Mouse (Mus musculus): ENCODE data around the gene Acvr1b.

The Acvr1b gene

DNA sequence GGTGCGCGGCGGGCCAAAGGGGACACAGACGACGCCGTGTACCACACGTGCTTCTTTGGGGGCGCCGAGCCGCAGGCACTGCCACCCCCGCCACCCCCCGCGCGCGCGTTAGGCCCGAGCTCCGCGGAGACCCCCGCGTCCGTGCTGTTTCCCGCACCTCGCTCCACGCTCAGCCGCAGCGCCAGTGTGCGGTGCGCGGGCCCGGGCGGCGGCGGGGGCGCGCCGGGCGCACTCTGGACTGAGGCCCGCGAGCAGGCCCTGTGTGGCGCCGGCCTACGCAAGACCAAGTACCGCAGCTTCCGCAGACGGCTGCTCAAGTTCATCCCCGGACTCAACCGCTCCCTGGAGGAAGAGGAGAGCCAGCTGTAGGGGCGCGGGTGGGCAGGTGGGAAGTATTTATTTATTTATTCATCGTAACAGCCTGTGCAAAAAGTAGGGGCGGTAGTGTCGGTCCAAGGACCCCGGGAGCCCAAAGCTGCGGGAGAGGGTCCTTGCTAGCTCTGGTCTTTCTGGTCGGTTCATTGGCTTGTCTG, 57.8 kb downstream of the Acvr1b start:
- no peak for DNase-seq

DNA sequence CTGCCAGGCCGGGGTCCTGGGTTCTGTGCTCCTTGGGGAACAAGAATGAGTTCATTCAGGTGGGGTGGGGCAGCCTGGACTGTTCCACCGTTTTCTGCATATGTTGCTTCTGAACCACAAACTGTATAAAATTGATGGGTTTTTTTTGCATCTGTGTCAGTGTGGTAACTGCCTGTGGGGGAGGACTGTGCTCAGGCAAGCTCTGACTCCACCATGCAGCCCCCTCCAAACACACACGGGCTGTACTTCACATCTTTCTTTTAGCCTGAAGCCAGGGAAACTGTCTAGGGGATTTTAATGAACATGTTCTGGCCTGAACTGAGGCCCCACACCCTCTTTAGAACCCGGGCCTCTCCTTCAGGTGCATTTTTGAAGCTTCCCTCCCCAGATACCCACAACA, 58.7 kb downstream of the Acvr1b start:
- no peak for DNase-seq

DNA sequence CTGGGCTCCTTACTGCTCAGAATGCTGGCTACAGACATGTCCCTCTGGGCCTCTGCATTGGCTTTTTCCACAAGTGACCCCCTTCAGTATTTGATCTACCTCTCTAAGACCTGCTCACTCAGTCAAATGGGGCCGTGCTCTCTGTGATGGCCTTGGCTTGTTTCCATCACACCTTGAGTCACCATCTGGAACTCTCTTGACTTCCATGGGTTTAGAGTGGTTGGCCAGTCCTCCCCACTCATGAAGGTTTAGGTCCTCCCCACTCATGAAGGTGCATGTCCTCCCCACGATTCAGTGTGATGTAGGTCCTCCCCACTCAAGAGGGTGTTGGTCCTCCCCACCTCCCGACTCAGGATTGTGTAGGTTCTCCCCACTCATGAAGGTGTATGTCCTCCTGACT, 59.3 kb downstream of the Acvr1b start:
- DNase-seq = no peak

DNA sequence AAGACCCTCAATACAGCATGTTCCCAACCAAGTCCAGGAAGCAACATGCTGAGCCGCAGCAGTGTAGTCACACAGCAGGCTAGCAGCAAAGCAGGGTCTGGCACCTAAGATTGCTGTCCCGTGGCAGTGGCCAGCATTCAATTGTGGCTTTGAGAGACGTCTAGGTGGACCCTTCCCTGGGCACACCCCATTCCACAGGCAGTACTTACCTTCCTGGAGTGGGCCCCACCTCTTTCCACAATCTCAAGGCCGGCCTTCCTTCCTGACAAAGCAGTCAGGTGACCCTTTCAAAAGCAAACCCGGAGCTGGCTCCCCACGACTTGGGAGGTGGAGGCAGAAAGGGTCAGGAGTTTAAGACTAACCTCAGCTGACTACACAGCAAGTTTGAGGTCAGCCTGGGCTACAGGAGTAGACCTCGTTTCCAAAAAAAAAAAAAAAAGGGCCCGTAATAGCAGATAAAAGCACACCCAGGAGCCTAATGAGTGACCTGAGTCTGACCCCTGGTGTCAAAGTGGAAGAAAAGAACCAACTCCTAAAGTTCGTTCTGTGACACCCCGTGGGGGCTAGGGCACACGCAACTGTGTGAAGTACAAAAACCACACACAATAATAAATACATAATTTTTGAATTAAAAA, 59.9 kb downstream of the Acvr1b start:
- peak in 1 of 2 experiments; percentile 50 for DNase-seq

DNA sequence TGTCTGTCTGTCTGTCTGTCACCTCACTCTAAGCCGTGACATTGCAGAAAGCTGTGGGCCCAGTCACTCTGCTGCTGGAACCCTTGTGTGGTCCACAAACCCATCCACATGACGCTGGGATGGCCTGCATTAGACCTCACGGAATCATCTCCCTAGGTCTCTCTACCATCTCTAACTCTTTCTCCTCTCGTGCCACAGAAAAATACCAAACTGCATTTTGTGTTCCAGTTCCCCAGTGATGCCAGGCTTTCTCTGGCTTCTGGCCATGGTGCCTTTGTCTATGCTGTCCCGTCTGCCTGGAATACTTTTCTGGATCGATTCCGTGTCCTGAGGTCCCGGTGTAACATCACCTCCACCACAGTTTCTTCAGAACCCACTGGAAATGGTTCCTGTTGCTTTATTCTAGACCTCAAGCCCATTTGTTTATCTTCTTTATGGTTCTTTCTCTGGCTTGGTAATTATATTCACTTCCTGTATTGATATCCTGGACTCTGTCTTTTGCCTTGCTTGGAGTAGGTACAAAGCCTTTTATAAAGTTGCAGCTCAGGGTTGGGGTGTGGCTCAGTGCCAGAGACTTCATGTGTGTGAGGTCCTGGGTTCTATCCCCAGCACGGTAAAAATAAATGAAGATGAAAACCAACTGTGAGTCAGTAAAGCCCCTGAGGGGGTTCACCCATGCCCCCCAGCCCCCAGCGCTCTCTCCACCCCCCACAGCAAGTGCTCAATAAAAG, 60.9 kb downstream of the Acvr1b start:
- peak in 1 of 2 experiments; percentile 28 for DNase-seq

DNA sequence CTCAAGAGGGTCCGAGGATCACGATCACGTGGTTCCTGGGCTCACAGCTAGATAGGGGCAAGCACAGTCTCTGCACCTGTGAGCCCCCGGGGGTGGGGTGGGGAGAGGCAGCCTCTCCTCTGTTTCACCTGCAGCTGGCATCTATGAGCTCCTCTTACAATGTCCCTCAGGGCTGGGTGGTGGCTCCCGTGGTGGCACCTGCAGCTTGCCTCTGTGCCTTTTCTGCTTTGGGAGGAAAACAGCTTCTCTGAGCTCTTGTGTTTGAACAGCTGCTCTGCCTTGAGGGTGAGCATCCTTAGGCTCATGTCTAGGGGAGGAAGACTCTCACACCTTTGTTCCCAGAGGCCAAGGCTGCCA, 61.5 kb downstream of the Acvr1b start:
- DNase-seq = peak in 1 of 2 experiments; percentile 49

DNA sequence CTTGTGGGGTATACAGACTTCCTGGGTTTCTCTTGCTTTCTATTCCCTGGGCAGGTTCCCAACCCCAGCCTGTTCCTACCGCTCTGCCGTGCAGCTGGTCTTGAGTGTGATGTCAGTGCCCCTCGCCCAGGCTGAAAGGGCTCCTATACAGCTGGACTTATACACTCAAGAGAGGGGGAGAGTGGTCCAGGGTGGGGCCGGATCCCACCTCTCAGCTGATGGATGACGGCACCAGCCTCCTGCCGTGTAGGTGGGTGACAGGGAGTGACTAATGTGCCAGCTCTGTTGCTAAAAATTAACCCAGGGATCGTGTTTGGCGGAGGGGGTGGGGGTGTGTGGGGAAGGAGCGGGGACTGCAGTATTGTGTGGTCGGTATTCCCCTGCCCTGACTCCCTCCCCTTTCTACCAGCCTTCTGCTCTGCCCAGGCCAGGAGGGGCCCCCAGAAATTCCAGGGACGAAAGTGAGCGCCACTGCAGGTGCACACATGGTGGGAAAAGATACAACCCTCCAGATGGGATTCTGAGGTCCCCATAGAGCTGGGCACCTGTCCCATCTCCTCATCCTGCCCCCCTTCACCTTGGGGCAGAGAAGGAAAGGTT, 62.0 kb downstream of the Acvr1b start:
- DNase-seq = peak; percentile 26 to 55

DNA sequence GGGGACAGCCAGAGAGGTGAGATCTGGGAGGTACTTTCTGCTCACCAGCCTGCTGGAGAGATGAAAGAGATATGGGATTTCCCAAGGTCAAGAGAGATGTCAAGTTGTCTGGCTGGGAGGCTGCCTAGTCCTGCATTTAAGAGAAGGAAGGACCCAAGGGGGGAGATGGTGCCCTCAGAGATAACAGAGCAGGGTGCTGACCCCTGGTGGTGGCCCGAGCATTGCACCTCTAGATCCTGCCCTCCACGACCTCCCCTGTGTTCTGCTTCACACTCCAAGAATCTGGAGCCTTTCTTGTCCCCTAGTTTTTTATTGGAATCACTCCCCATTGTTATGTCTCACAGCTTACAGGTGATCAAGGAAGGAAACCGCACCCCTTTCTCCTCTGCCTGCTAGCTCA, 63.0 kb downstream of the Acvr1b start:
- DNase-seq = peak; percentile 81 to 89

DNA sequence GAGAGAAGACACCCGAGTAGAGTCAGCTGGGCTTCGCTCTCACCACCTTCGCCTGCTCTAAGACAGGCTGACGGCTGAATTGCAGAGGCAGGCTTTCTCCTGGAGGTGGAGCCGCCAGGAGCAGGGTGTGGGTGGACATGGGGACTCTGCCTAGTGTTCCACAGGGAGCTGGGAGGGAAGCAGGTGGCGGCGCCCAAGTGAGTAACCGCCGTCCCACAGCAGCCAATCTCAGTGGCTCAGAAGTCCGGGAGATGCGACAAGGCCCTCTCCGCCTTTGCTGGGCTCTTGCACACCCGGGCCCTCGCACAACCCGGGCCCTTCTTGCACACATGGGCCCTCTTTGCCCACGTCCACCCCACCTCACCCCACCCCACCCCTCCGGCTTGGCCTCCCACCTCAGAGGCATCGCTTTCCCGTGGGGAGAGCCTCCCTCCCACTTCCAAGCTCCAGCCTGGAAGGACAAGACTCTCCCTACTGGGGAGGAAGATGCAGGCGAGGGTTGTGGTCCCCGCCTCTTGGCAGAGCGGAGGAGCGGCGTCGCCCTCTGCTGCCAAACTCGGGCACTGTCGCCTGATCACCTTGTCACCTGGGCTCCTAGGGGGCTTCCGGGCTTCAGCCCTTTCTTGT, 65.1 kb downstream of the Acvr1b start:
- peak; percentile 66 to 74 for DNase-seq

DNA sequence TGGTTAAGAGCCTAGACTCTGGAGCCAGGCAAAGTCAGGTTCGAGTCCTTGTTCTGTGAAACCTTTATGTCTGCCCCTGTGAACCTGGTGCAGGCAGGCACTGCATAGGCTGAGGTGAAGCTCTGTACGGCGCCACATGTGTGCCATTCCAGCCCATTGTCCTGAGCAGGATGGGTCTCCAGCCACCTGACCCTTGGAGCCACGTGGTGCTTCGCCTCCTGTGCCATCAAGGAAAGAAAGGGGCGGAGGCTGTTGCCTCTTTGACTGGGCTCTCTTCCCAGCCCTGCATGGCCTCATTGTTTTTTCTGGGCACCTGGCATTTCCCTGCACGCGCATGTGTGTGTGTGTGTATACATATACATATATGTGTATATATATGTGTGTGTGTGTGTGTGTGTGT, 66.0 kb downstream of the Acvr1b start:
- no peak for DNase-seq

DNA sequence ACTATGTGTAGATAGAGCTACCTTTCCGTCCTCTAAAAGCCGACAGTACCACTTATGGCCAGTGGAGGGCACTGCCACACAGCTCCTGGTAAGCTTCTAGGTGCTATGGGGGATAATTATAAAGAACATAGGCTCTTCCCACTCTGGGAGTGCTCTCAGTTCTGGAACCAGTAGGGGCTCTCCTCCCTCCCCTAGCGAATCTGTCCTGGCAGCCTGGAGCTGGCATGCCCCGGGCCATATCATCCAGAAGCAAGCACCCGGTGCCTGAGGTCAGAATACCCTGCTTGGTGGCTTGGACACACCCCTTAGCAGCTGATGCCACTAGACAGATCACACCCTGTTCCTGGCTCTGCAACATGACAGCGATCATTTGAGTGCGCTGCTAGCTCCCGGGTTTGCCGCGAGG, 66.9 kb downstream of the Acvr1b start:
- peak; percentile 87 to 93 for DNase-seq

DNA sequence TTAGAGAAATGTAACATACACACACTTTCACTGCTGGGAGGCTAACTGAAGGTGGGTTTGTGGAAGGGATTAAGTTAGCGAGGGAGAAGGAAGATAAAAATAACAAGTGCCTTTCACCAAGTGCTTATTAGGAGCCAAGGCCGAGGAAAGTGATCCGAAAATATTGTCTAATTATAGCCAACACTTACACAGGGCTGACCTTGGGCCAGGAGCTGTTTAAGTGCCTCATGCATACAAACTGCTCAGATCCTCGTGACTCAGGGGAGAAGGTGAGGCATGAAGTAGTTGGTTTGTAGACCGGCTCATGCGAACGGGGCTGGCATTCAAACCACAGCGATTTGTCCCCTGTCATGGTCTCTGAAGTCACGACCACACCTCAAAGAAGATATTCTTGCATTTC, 67.4 kb downstream of the Acvr1b start:
- peak; percentile 28 to 61 for DNase-seq

DNA sequence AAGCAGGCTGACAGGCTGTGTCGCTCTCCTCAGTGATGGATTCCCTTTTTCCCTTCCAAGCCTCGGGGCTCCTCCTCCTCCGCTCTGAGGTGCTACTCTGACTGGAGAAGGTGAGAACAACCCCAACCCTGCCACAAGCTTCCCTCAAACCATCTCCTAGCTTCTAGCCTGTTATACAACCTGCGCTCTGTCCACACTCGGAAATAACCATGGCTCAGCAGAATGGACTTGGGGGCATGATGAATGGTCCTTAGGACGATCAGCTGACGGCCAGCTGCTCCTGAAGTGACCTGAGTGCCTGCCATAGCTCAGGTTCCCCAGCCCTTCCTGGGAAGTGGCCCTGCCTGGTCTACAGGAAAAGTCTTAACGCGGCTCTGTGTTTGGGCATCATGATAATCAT, 68.0 kb downstream of the Acvr1b start:
- peak in 1 of 2 experiments; percentile 34 for DNase-seq

DNA sequence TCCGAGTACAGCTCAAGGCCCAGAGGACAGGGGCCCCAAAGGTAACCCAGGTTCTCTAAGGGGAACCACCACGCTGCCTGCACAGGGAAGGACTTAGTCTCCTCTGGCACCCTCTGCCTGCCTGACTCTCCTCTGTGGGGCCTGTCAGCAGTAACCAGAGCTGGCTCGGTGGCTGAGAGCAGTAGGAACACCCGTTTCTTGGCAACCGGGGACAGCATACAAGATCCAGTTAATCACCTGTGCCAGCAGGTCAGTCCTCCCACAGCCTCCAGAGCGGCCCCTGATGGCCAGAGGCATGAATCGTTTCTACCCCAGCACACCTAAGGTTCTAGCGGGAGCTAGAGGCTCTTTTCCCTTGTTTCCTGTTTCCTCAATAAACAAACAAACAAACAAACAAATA, 68.8 kb downstream of the Acvr1b start:
- DNase-seq = peak; percentile 78 to 93

DNA sequence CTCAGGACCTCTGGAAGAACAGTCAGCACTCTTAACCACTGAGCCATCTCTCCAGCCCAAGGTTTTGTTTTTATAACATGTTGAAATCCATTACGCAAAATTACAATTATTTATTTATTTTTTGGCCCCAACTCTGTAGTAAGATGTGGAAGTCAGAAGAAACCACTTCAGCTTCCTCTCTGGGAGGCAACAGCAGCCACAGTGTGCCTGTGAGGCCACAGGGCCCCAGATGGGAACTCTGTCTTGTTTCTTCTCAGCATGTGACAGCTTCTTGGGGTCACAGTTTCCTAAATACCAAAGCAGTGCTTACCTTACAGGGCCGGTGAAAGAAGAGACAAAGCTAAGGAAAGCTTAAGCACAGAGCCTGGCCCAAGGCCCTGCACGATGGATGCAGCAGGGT, 70.1 kb downstream of the Acvr1b start:
- no peak for DNase-seq

DNA sequence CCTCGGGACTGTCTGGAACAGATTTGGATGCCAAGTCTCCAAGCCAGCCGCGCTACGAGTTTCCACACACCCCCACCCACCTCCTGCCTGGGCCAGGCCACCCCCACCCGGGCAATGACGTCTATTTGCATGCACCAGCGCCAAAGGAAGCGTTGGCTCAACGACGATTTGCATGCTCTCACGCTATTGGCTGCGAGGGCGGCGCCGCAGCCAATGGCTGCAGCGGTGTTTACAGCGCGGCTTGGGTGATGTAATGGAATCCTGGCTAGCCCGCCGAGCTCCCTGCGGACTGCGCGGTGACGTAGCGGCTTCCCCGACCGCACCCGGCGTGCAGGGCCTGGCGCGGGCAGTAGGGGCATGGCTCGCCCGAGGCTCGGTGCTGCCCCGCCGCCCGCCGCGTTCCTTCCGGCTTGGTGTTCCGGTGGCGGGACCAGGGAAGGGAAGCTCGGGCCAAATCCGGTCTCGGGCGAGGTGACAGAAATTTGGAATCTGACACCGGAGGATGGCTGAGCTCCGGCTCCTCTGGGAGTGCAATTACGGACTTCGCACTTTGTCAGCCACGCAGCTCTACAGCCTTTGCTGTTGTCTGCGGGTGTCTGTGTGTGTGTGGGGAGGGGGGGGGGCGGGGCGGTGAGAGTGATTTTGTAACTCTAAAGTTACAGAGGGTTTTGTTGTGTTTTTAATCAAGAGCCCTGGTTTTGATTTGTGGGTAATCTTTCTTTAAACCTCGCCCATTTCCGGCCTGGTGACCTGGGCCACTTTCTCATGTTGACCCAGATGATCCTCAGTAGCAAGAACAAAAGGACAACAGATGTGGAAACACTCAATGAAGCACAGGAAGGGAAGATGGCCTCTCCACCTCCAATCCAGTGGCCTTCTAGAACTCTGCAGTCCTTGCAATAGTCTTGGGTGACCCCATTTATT, 72.6 kb downstream of the Acvr1b start:
- peak; percentile 97 to 99 for DNase-seq

DNA sequence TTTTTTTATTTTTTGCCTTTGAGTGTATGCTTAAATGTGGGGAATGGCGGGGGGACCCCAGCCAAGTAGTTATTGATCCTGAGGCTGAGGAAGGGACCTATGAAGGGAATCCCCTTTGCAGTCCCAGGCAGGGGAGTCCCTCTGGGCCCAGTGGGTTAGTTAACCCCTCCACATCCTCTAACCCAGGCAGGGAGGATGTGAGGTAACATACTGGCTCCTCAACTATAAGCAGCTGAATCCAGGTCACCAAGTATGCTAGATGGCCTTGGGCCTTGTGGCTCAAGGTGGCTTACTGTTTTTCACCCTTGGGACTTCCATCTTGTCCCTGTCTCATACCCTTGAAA, 73.3 kb downstream of the Acvr1b start:
- no peak for DNase-seq

DNA sequence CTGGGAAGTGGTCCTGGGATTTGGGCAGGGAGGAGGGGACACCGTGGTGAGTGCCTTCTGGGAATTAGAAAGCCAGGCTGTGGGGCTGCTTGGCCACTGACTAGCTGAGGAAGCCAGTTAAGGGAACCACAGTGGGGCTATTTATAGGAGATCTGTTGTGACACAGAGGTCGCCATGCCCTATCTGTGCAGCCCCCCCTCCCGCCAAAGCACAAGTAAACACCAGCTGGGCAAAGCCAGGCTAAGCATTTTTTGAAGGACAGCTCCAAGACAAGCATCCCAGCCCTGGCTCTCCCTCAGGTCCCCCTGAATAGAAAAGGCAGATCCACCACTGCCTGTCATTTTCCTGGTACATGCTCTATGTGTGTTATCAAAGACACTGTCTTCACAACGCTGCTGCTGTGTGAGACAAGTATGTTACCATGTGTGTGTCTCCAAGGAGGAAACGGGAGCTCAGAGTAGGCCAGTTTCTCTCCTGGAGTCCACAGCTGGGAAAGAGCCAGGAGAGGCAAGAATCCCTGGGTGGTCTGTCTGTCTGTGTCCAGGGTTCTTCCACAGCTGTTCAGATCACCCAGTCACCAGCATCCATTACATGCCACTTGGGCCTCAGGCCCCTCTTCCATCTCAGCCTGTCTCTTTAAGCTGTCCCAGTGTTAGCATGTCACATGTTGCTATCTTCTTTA, 74.3 kb downstream of the Acvr1b start:
- DNase-seq = peak in 1 of 2 experiments; percentile 42

DNA sequence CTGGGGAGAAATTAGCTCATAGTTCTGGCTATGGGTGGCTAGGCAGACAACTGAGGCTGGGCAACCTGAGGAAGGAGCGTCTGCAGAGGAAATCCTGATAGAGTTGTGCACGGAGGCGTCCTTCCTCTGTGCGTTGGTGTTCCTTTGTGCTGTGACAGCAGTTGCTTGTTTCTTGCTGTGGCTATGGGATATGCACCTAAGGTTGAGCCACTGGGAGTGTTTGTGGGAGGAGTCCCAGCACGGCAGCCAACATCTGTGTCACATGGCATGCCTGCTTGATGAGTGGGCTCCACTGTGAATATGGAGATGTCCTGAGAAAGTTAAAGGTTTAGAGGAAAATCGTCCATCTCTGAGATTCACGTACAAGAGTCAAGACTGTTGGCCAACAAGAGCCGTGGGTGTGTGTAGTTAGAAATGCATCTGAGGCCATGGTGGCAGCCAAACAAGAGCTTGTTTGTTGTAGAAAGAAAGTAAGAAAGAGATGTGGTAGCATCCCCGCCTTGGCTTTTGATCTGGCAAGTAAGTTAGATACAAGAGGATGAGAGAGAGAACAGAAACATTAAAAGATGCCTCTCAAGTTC, 76.4 kb downstream of the Acvr1b start:
- DNase-seq = peak in 1 of 2 experiments; percentile 23

DNA sequence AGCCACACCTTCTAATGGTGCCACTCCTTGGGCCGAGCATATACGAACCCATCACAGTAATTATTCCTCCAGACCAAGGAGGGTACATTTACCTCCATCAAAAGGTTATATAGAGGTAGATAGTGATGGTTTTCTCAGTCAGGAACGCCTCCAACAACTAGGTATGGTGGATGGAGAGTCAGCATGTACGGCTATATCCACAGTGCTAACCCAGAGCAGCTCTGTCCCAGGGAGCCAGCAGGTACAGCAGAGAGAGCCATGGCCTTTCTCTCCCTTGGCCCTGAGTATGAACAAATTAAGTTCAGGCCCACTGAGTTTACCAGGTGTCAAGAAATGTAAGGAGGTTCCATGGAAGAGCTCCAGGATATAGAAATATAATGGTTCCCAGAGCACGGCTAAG, 78.1 kb downstream of the Acvr1b start:
- DNase-seq = no peak

DNA sequence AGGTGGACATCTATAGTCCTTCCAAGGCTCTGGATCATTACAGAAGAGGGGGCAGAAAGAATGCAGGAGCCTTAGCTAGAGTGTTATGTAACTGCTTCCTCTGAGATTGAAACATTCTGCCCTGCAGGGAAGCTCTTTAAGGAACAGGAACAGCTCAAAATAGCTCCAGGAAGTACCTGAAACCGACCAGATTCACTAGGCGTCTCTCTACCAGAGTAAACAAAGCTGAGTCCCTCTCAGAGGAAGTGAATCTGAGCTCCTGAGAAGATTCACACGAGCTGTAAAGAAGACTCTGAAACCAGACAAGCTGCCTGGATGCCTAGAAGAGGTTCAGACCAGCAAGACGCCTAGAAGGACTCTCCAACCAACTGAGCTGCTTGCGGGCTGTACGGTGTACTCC, 78.7 kb downstream of the Acvr1b start:
- no peak for DNase-seq

DNA sequence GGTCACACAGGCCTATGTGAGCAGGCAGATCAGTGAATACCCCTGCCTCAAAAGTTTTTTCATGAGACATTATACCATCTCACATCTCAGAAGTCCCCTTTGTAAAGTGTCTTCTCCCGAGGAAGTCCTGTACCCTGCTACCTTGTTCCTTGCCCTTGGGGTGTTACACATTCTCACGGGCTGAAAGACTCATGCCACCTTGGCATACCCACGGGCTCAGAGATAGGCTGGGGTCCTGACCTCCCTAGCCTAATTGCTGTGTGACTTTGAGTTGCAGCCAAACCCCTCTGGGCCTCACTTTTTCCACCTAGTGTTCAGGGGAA, 79.7 kb downstream of the Acvr1b start:
- no peak for DNase-seq
